ENCODE assay signal across 10 mouse cellular contexts in the genomic region with DNA sequence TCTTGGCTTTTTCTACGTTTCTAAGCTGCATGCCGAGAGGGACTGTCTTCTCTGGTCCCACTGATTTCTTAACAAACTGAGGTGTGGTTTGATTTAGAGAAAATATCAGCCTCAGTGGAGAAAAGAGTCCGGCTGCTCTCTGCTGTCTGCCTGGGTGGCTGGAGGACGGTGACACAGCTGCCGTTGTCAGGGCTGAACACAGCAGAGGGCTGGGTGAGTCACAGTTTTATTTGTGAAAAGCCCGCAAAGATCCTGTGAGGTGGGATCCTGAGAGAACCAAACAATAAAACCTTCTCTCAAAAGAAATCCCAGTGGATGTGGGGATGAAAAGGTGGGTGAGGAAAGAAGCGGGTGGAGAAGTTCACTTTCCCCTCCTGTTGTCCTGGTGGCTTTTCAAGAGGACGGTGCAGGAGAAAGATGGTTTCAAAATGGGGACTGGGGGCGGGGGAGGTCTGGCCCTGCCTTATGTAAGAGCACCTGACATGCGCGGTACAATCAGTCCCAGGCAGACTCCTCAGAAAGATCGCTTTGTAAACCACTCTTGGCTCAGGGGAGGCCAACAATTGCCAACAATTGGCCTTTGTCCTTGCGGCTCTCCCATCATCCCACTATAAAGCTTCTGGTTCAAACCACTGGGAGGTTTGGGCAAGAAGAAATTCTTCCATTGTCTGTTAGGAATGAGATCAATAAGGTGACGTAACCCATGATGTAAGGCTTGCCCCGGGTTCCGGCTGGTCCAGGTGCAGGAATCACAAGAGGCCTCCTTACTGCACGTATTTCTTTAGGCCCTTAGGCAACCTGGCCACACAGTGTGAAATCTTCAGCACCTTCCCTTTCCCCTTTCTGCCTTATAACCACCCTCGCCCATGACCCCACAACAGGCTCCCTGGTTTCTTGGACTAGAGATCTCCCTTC. TPM values are rescaled to one million over a fixed set of nuclear protein-coding genes. Genes with fewer than 3 reads are reported as not detected.
DNase-seq lines count a peak whose midpoint lies in the region; ATAC-seq lines count a peak whose summit lies in the region.
"Had no signal": no experiment of that assay in that cellular context is flagged by ENCODE, and none has a peak within 500 bp of the region (broad histone marks: within the 10 kb centered on the region; RNA-seq: fewer than 3 reads in every experiment).

No protein-coding gene starts in this region.

- no peaks in the 10 kb centered on the region for H3K36me3 ChIP-seq in forebrain, embryonic 13.5 days (ENCODE audit: poor library complexity, severe bottlenecking)
- H3K36me3 ChIP-seq in midbrain, embryonic 10.5 days, result no peaks in the 10 kb centered on the region
- H3K36me3 ChIP-seq: limb, embryonic 12.5 days had no signal

- peak overlapping the region; percentile 45 for H3K27ac ChIP-seq in forebrain, embryonic 13.5 days
- H3K27ac ChIP-seq in midbrain, embryonic 10.5 days (replicated peaks), result peak overlapping the region; percentile 82
- H3K27ac ChIP-seq: limb, embryonic 12.5 days had no signal

- peaks cover 16% of the 10 kb centered on the region for H3K4me1 ChIP-seq in forebrain, embryonic 13.5 days
- H3K4me1 ChIP-seq in midbrain, embryonic 10.5 days, result peaks cover 17% of the 10 kb centered on the region

- 18% methylated on average over 18 of the region's 18 CpGs for WGBS in forebrain, embryonic 13.5 days
- WGBS in midbrain, embryonic 10.5 days, result 46% methylated on average over 18 of the region's 18 CpGs

- H3K27me3 ChIP-seq in forebrain, embryonic 13.5 days, result no peaks in the 10 kb centered on the region
- no peaks in the 10 kb centered on the region for H3K27me3 ChIP-seq in midbrain, embryonic 10.5 days (ENCODE audit: low read depth, poor library complexity, severe bottlenecking)
- H3K27me3 ChIP-seq: limb, embryonic 12.5 days had no signal

- DNase-seq in cerebellum, adult 11 months, result no peak
- DNase-seq in ES-CJ7 (ENCODE audit: low read depth, low spot score) (peak; percentile 58), adipocyte (ENCODE audit: low spot score) (no peak)
- DNase-seq in midbrain, embryonic 10.5 days (ENCODE audit: low spot score), result peak; percentile 43
- DNase-seq in lung, postnatal 10 days, result no peak
- DNase-seq: B cell, adult 2 months had no signal

- peak overlapping the region; percentile 50 for H3K9ac ChIP-seq in forebrain, embryonic 13.5 days
- H3K9ac ChIP-seq: limb, embryonic 12.5 days had no signal

- 0 out of 2 replicates have a peak overlapping the region, but pooled peaks have one; percentile 9 for H3K4me3 ChIP-seq in forebrain, embryonic 13.5 days
- H3K4me3 ChIP-seq in midbrain, embryonic 10.5 days, result peak overlapping the region; percentile 21; the same call in 1 of the 2 replicates
- H3K4me3 ChIP-seq: limb, embryonic 12.5 days had no signal

- no peaks in the 10 kb centered on the region for H3K9me3 ChIP-seq in forebrain, embryonic 13.5 days (replicated peaks)
- H3K9me3 ChIP-seq in midbrain, embryonic 10.5 days (replicated peaks), result no peaks in the 10 kb centered on the region
- H3K9me3 ChIP-seq: limb, embryonic 12.5 days had no signal

- peak; percentile 31; the same call in 1 of the 2 replicates for ATAC-seq in cerebellum, adult (ENCODE audit: insufficient number of reproducible peaks, low FRiP score, low TSS enrichment)
- peak; percentile 88 for ATAC-seq in forebrain, embryonic 13.5 days
- no peak for ATAC-seq in erythroid progenitor cell, adult 5-6 weeks (replicated peaks; ENCODE audit: low FRiP score, poor library complexity, severe bottlenecking)

- peak overlapping the region; percentile 45 for H3K4me2 ChIP-seq in forebrain, embryonic 13.5 days
- H3K4me2 ChIP-seq: limb, embryonic 12.5 days had no signal

RNA-seq across cellular contexts. Expression of a gene that starts 19.1 kb away (rescaled TPM):
- polyA plus RNA-seq in forebrain, embryonic 13.5 days (2015; fragmentation: Nextera tagmentation; extraction: Ambion mirVana), result 5.9 and 6.8 TPM in 2 replicates
- polyA plus RNA-seq in midbrain, embryonic 10.5 days (2016; fragmentation: Nextera tagmentation; extraction: Ambion mirVana), result 5.3 and 5.7 TPM in 2 replicates
- total RNA-seq in erythroid progenitor cell, adult 5-6 weeks (2015; ENCODE audit: low replicate concordance), result 1.3 and 2.5 TPM in 2 replicates
- 0.51 and 1.3 TPM in 2 replicates for total RNA-seq in erythroid progenitor cell, adult 5-6 weeks (2017; ENCODE audit: low replicate concordance)

RNA-seq across cellular contexts. Expression of a gene that starts 31.1 kb away (rescaled TPM):
- 102 and 104 TPM in 2 replicates for polyA plus RNA-seq in forebrain, embryonic 13.5 days (2015; fragmentation: Nextera tagmentation; extraction: Ambion mirVana)
- 70.4 and 90.6 TPM in 2 replicates for polyA plus RNA-seq in midbrain, embryonic 10.5 days (2016; fragmentation: Nextera tagmentation; extraction: Ambion mirVana)
- total RNA-seq in erythroid progenitor cell, adult 5-6 weeks (2015; ENCODE audit: low replicate concordance), result 5.0 and 16.2 TPM in 2 replicates
- total RNA-seq in erythroid progenitor cell, adult 5-6 weeks (2017; ENCODE audit: low replicate concordance), result 3.6 and 6.6 TPM in 2 replicates

Comparison
In these comparisons a context has a peak if more than half of its experiments do, and no peak if none do; other contexts are left out.
1. DNase-seq: peak in ES-CJ7 (single experiment) and midbrain, embryonic 10.5 days (single experiment); none in cerebellum, adult 11 months (single experiment), lung, postnatal 10 days (single experiment) and adipocyte (single experiment).